Mouse (Mus musculus) G1E (cell line): ENCODE measurements around the gene Adgrg6.

Experiments used
- CTCF ChIP-seq: IDR thresholded peaks from 2 replicates; pipeline ENCODE4 v1.5.1; 2012; ENCODE audit warnings: low read depth, low read length, inconsistent platforms, mixed read lengths
- GATA1 ChIP-seq: IDR thresholded peaks from 2 replicates; pipeline ENCODE4 v1.6.1; 2012; ENCODE audit warnings: borderline replicate concordance, low read length, inconsistent platforms, mixed read lengths
- GATA2 ChIP-seq: IDR thresholded peaks from 2 replicates; pipeline ENCODE4 v1.6.1; 2012; ENCODE audit warnings: low read depth, low read length, inconsistent platforms, borderline replicate concordance

DNA sequence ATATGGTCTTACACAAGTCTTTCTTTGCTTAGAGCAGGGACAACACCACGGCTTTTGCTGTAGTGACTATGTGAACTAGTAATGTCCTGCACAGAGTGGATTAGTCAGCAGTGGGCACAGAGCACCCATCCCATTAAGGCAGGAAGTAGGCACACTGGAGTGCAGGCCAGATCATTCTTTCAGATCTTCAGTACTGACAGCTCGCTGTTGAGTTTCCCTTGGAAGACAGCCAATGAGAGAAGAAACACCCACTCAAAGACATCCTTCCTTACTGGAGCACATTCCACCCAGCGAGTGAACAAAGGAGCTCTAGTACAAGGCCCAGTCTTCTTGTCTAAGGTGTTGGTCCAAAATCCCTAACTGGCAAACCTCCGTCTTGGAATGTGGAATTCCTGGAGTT is 53.6 kb downstream of the Adgrg6 start:
- no peak for TF ChIP-seq GATA1
- TF ChIP-seq CTCF = no peak
- no peak for TF ChIP-seq GATA2
